Mouse (Mus musculus) heart, adult 10 weeks (tissue): ENCODE measurements around the gene Sox9. TPM values are rescaled to one million over a fixed set of nuclear protein-coding genes. Genes with fewer than 3 reads are reported as not detected.

Experiments used
- polyA plus RNA-seq: library from polyadenylated mRNA; stranded (reverse); fragments of 350-450 nt; fragmentation: Illumina TruSeq; extraction: RNeasy Lipid Tissue Mini Kit (QIAGEN cat#74804); gene quantifications from one replicate; pipeline ENCODE4 v1.2.3, GENCODE M21; 2014; ENCODE audit warnings: low read depth, low replicate concordance

Sox9 gene
- 1.5 TPM for polyA plus RNA-seq

GRCm38 (mm10) chr11:112781994-112782356, at the start of gene Sox9:
Sox9 (plus strand) TSS chr11:112782224.

